Mouse (Mus musculus) gastrocnemius, adult 8-10 months (tissue): Measurements from ENCODE around the gene Ccdc65. TPM values are rescaled to one million over a fixed set of nuclear protein-coding genes. Genes with fewer than 3 reads are reported as not detected.

Source experiments
- DNase-seq, 2 experiments: peaks; one replicate each; pipeline ENCODE4 v3.0.0; 2022; ENCODE audit warnings: low spot score in 2 of 2
- total RNA-seq, 4 experiments: library from RNA; stranded (reverse); gene quantifications; 2 replicates each; pipeline ENCODE4 v1.2.4; 2022

Ccdc65 gene
- not detected for total RNA-seq

DNA sequence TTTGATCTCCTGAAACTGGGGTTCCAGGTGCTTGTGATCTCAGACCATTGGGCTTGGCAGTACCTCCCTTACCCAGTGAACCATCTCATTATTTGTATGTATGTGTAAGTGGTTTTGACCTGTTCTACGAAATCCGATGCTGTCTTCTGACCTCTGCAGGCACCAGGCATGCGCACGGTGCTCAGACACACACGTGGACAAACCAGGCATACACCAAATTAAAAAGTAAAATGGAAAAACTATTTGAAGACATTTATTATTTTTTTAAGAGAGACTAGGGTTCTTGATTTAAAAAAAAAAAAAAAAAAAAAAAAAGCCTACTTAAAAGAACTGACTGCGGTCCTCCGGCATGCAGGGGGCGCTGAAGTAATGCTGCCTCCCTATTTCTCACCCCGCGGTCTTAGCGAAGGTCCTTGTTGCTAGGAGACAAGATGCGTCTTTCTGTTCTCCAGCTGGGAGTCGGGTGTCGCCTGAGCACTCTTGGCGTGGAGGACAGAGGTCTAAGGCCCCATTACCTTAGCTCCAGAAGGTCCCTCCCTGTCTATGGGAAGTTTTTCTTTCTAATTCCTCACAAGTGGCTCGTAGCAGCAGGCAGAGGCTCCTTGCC is at the start of gene Ccdc65:
Ccdc65 (plus strand) TSS at position 442 of the 607 bp plus-strand sequence.
- peak; percentile 84 for DNase-seq

DNA sequence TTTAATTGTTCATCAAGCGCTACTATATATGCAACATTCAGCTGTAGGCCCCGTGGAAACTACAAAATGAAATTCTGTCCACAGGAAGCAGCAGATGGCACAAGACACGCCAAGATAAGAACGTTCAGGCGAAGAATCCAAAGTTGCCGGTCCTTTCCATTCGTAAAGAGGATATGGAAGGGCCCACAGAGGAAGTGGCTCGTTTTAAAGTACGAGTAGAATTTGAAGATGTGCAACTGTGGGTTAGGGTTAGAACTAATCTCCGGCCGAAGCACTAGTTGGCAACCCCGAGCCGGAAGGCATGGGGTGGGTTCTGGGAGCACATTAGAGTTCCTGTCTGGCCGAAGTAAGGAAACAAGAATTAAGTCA is 45.8 kb upstream of the Ccdc65 start:
- no peak for DNase-seq

DNA sequence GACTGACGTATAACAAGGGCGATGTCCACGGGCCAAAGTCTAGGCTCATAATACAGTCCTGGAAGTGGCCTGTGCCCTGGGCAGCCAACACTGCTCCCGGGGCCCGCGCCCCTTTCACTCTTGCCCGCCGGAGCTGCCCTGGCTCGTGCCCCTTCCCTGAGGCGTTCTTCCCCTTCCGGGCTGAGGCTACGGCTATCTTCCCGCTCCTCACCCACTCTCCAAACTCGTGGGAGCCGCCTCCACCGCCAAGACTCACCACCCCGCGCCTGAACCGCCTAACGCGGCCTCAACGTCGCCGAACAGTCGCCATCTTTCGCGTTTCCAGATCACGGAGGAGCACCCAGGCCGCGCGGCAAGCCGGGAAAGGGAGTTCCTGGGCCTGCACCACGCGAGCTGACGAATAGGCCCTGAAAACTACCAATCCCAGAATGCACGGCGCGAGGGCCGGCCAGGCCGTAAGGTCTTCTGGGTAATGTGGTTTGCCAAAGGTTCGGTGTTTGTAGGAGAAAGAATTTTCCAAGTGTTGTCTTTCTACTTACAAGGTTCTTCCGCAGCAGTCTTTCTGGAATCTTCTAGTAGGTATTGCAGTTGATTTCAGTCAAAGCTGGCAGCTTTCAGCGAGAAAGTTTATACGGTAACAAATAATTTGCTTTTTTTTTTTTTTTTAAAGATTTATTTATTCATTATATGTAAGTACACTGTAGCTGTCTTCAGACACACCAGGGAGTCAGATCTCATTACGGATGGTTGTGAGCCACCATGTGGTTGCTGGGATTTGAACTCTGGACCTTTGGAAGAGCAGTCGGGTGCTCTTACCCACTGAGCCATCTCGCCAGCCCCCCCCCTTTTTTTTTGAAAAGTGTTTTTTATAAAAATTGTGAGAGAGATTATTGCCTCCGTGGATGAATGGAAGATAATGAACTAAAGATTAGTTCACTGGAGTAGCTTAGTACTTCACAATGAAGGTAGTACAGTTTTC is 45.2 kb upstream of the Ccdc65 start, which contains the start of gene Ddx23:
Ddx23 (minus strand) TSS at position 328 of the 979 bp plus-strand sequence.
- DNase-seq = peak; percentile 88 to 90

DNA sequence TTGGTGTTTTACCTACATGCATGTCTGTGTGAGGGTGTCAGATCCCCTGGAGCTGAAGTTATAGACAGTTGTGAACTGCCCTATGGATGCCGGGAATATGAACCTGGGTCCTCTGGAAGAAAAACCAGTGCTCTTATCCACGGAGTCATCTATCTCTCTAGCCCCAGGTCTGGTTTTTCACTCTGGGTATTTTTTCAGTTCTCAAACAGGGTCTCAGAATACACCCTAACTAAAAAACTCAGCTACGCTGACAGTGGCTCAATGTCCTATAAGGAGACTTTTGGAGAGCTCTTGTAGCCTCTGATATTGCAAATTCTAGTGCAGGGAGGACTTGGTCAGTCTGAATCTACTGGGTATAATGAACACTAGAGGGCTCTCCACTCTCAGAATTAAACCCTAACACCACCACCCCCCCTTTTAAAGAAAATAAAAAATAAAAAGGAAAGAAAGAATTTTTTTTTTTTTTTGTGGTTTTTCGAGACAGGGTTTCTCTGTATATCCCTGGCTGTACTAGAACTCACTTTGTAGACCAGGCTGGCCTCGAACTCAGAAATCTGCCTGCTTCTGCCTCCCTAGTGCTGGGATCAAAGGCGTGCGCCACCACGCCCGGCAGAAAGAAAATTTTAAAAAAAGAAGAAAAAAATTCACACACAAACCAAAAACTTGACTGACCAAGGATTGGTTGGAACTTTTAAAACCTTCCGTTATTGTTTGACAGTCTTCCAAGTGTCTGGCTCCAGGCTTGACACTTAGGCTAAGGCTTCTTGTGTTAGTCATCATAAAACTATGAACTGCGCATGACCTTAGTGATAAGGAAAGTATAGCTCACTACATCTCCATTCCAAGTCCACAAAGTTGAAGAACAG is 43.7 kb upstream of the Ccdc65 start:
- DNase-seq = no peak

DNA sequence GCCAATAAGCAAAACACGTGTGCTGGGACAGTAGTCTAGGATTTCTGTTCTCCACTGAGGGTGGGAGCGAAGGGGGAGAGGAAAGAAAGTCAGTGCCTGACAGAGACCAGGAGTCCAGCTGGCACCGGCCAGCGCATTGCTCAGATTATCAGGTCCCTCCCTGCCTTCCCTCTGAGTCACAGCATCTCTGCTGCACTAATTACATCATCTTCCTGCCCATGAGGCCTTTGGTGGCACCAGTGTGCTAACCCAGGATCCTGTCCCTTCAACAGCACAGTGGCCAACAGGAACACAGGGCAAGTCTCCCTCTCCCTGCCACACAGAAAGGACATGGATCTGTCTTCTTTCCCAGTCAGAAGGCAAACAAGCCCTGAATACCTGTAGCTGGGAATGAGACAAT is 35.4 kb upstream of the Ccdc65 start:
- no peak for DNase-seq

DNA sequence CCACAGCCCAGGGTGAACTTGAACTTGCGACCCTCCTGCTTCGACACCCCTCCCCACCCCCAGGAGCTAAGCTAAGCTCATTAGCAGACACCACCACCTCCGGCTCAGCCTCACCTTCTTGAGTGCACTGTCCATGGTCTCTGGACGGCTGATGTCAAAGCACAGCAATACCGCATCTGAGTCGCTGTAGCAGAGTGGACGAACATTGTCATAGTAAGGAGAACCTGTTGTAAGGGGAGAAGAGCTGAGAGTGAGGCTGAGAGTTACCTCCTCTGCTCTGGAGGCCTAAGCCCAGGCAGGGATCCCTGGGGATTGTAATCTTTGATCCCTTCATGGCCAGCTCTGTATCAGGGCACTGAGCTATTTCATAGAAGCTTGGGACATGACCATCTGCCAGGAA is 34.3 kb upstream of the Ccdc65 start:
- no peak for DNase-seq

DNA sequence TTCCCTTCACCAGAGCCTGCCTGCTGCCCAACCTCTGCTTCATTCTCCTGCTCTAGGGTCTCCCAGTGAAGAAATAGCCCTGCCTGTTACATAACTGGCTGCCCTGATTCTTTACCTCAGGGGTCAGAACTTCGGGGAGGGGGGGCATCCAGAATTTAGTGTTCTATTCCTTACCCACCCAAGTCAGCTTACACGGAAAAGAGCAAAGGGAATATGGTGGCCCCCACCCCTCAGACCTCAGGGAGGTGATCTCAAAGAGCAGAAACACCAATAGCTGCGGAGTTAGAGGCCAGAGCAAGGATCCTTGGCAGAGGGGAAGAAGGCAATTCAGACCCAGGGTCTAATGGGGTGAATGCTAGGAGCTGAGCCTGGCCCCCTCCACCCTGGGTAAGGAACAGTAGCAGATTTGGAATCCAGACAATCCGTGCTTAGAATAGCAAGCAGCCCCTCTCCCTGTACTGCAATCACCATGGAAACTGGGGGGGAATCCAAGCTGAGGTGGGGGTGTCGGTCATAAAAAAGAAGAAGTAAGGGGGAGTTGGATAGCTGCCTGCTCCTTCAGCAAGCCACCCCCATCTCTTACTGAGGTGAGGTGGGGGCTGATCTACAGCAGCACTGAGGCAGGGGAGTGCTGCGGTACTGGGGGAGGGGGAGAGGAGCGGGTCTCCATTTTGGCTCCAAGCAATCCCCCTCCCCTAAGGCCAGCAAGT is 33.6 kb upstream of the Ccdc65 start:
- DNase-seq = no peak

DNA sequence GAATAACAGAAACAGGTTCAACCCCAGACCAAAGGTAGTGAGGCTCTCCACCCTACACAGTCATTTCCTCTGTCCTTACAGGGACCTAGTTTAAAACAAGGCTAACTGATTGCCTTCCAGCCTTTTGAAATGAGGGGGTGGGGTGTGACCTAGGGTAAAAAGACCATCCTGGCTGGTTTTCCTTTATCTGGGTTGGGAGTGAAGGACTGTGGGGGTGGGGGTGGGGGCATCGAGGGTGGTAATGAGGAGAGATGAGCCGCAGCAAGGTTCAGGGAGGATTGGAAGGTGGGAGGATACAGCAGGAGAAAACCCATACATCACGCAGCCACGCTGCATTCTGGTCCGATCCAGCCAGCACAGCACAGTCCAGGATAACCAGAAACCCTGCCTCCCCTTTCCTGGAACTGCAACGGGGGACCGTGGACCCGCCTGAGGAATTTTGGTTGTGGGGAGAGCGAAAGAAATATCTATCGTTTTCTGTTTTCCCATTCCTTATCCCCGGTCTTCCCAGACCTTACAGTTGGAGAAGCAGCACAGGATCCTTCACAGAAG is 32.9 kb upstream of the Ccdc65 start:
- DNase-seq = no peak

DNA sequence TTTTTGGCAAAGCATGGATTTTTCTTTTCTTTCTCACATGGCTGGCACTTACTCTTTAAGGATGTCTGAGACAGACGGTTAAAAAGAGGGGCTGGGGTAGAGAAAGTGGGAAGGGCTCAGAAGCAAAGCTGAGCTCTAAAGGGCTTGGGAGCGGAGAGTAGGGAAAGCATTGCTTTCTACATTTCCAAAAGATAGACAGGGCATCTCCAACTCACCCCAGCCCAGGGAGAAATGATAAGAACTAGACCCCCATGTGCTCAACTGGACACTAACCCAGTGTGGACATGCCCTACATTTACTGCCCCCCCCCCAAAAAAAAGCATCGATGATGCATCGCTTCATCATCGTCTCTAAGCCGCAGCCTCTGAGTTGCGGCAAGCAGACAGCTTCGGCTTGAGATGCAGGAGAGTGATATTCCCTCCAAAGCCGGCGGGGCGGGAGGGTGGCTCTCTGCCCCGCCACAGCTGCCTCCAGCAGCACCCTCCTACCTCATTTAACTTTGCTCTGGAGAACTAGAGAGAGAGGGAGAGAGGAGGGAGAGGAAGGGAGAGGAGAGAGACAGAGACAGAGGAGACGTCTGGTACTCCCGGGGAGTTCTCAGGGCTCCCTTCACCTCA is 32.3 kb upstream of the Ccdc65 start:
- no peak for DNase-seq

DNA sequence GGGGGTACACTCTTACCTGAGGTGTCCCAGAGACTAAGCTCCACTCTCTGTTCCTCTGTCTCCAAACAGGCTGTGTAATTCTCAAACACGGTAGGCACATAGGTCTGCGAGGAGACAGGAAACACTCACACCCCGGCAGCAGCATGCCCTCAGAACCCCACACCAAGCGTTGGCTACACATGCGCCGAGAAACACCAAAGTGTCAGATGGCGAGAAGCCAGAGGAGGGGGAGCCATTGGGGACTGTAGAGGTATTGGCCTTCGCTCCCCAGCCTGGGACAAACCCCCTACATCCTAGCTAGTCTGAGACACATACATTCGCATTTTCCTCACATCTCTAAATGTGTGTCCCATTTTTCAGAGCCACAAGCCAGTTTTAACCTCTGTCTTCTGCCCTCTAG is 31.5 kb upstream of the Ccdc65 start:
- DNase-seq = no peak

DNA sequence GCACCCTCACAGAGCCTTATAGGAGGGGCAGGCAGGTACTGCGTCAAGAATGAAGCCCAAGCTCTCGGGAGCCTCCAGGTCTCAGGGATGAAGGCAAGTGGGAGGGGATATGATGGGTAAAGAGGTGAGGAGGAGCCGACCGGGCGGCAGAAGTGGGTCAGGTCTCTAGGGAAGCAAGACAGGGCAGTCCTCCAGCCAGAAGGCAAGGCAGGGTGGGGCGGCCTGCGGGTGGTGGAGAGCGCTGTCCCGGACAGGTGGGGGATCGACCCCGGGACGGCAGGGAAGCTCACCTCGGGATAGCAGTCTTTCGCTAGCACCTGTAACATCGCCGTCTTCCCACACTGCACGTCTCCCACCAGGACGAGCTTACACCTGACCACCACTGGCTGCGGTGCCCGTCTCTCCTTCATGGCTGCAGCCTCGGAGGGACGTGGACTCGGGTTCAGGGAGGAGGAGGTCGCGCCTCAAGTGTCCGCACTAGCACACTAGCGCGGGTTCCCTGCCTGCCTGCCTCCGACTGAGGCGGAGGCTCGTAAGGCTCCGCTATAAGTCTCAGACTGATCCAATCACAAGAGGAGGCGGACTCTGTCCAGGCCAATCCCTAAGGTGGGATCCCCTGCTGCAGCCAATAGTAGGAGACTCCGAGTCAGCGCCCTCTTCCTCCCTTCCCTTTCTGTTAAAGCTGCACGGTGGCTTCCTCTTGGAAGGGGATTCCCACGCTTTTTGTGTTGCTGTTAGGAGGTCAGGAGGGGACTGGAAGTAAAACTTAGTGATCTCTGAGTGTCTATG is 30.9 kb upstream of the Ccdc65 start, which contains the start of gene Rnd1:
Rnd1 (minus strand) TSS at position 522 of the 789 bp plus-strand sequence.
- DNase-seq = peak; percentile 64 to 71

DNA sequence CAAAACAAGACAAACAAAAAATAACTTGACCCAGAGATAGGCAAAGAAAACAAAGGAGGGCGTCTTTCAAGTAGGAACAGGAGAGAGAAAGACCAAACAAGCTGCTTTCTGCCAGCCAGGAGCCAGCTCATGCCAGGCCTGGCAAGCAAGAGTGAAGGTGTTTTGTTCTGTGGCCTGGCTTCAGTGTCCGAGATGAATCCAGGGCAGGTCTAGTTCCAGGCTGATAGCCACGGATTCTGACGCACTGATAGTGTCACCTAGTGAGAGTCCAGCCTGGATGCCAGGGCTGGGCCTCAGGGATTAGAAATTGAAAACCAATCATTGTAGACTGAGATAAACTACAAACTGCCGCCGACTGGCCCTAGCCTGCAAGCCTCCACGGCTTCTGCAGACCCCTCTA is 30.0 kb upstream of the Ccdc65 start:
- DNase-seq = peak in 1 of 2 experiments; percentile 11

DNA sequence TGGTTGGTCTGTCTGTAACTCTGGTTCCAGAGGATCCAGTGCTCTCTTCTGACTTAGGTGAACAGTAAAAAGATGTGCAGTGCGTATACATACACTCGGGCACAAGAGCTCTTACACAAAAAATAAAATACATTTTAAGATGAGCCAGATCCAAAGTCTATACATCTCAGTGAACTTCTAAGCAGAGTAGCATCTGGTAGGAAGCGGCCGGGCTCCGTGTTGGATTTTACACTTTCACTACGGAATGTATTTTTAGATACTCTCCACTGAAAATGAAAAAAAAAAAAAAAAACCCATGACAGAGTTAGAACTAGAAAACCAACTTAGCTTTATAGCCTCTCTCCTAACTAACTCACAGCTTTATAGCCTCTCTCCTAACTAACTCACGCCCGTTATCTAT is 27.3 kb upstream of the Ccdc65 start:
- DNase-seq = no peak

DNA sequence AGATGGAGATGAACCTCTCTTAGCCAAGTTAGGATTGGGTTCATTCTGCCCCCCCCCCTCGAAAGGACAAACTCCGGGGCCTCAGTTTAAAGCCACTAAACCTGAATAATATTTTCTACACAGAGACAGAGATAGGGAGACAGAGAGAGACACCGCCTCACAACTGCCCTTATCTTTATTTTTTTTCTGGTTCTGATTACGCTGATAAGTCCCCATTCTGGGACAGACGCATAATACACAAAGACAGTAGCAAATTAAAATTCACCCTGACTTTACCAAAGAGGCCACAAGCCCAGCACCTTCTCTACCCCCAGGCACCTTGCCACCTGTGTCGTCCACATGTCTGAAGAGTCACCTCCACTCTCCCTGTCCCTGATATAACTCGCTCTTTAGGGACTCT is 26.4 kb upstream of the Ccdc65 start:
- DNase-seq = no peak

DNA sequence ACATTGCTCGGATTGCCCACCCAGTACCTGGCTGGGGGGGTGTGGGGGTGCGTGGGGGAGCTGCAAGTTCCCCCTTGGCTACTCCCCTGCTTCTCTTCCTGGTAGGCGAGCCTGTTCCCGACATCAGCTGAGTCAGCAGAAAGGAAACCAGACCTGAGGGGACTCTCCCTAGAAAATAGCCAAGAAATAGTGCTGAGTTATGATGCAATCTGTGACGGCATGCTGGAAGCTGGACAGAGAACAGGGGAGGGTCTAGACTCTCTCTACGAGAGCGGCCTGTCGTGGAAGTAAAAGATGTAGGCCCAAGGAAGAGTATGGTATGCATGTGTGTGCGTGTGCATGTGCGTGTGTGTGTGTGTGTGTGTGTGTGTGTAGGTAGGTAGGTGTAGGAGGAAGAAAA is 24.8 kb upstream of the Ccdc65 start:
- no peak for DNase-seq

DNA sequence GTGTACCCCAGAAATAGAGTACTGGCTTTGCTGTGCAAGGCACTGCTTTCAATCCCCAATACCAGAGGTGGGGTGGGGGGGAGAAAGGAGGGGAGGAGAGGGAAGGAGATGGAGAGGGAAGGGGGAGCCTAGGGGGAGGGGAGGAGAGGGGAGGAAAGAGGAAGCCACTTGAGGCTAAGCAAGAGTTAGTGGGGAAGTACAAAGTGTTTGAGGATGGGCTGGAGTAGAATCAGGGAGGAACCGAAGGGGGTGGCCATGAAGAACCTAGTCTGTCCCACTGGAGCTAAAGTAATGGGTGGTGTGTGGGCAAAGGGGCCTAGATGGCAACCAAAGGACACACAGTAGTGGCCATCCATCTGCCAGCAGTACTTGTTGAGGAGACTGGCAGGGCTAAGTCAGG is 24.3 kb upstream of the Ccdc65 start:
- DNase-seq = no peak

DNA sequence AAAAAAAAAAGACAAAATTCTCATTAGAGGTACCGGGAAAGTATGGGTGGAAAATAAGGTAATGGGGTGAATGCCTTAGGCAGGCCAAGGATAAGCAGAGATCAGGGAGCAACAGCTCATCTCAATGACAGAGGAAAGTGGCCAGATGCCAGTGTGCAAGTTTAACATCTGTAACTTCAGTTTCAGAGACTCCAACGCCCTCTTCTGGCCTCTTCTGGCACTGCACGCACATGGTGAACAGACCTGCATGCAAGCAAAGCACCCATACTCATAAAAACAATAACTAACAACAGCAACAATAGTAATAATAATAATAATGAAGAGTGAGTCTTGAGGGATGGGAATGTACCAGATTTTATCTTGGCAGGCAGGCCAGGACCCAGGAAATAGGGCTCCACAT is 22.1 kb upstream of the Ccdc65 start:
- no peak for DNase-seq

DNA sequence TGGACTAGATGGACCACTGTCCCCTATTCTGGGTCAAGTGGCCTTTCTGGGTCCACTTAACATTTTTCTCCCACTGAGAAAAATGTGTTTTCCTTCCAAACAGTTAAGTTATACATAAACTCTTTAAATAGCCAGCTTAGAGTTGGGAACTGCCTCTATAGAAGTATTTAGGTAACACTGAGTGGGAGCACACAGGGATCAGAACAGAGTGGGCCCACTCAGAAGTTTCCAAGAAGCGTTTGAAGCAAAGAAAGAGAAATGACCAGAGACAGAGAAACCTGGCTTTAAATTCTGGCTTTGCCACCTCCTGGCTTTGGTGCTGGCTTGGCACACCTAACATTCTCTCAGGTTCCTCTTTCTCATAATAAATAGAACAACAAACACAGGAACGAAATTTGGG is 18.3 kb upstream of the Ccdc65 start:
- DNase-seq = no peak

DNA sequence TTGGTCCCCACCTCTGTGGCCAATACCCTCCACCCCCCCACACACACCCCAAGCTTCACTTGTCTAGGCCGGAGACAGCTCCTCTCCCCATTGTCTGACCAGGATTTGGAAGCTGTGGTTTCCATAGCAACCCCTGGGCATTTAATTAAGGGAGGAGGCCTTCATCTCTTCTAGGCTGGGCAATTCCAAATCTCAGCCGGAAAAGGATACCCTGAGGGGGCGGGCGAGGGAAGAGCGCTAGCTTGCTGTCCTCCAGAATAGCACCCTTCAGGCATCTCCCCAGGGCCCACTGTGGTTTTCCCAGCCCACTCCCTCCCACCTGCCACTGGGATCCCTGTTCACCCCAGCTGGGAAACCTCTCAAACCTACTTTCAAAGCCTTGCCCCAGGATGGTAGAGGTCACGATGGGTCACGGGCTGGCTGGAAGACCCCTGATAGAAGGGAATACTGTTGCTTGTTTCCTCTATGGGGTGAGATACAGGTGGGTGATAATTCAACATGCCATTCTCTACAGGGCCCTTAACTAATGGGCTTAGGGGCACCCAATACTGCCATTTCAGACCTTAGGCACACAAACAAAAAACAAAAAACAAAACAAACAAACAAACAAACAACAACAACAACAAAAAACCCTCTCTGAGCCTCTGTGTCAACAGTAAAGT is 16.4 kb upstream of the Ccdc65 start:
- DNase-seq = no peak
